Mouse (Mus musculus): Measurements from ENCODE around the gene Mb. TPM values are rescaled to one million over a fixed set of nuclear protein-coding genes. Genes with fewer than 3 reads are reported as not detected.

The Mb gene
- 0.59 and 0.93 TPM in 2 replicates for polyA plus RNA-seq (2012; rRNA removed)

GRCm38 (mm10) chr15:77050570-77050969 lies at the start of gene Mb:
TSS of gene Mb (minus strand) at chr15:77050670.
- Histone ChIP-seq H3K27ac (ENCODE audit: insufficient read depth, low read length) (no peak within 1 kb of the TSS), H3K4me1 (ENCODE audit: control insufficient read depth, insufficient read depth, low read length) (no peaks in the 10 kb centered on the region), H3K27me3 (ENCODE audit: control insufficient read depth, insufficient read depth, low read length) (no peaks in the 10 kb centered on the region), H3K4me3 (replicated peaks; ENCODE audit: insufficient read depth, low read depth, low read length) (no peak within 1 kb of the TSS)
- TF ChIP-seq CTCF (IDR thresholded peaks at IDR 0.05; ENCODE audit: borderline replicate concordance, insufficient read depth, low read depth, low read length): no peak
- no peak for TF ChIP-seq POLR2A (IDR thresholded peaks at IDR 0.05; ENCODE audit: borderline replicate concordance, insufficient read depth, low read length)
- WGBS: 87% methylated on average over 10 of the region's 10 CpGs
- DNase-seq: no peak

- TF ChIP-seq POLR2A (IDR thresholded peaks at IDR 0.05; ENCODE audit: borderline replicate concordance, insufficient read depth, low read length) (no peak), CTCF (IDR thresholded peaks at IDR 0.05; ENCODE audit: borderline replicate concordance, insufficient read depth, low read depth, low read length) (no peak)
- H3K4me1 ChIP-seq (ENCODE audit: control insufficient read depth, insufficient read depth, low read length): no peaks in the 10 kb centered on the region
- no peak overlapping the region for H3K27ac ChIP-seq (ENCODE audit: insufficient read depth, low read length)
- H3K4me3 ChIP-seq (replicated peaks; ENCODE audit: insufficient read depth, low read depth, low read length): no peak overlapping the region
- H3K27me3 ChIP-seq (ENCODE audit: control insufficient read depth, insufficient read depth, low read length): no peaks in the 10 kb centered on the region
- no peak for DNase-seq
- WGBS: 78% methylated on average over 3 of the region's 3 CpGs
These were observed 49.3 kb upstream of the Mb start for GRCm38 (mm10) chr15:77099756-77100155.

DNA sequence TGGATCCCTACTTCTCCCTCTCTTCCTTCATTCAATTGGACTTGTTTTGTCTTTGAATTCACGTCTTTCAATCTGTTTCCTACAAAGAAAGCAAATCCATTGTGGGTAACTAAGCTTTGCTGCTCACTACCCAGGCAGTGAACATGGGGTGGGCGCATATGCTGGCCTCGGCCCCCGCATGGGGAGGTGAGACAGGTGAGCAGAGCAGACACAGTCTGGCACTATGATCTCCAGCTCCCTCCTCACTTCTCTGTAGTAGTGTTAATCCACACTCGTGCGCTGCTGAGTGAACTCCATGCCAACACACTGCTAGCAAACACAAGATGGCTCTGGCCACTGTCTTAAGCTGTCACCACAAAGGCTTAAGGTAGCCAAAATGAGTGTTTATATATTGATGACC lies 46.9 kb upstream of the Mb start:
- no peak overlapping the region for H3K27ac ChIP-seq (ENCODE audit: insufficient read depth, low read length)

DNA sequence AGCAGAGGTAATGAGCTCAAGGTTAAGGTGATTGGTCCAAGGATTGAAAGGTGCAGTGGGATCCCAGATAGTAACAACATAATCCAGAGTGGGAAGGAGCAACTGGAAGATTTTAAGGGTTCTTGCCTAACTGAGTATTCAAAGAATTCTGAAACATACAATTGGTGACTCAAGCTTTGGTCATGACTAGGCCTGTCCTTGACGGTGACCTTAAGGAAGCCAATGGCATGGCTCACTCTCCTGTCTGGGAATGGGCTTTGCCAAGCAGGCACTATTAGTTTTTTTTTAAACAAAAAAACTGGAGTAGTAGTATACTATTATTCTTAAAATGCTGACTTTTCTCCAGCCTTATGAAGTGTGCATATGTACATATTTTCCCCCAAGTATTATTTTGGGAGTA lies 44.7 kb upstream of the Mb start:
- Histone ChIP-seq H3K4me1 (ENCODE audit: control insufficient read depth, insufficient read depth, low read length) (no peaks in the 10 kb centered on the region), H3K27ac (ENCODE audit: insufficient read depth, low read length) (no peak overlapping the region), H3K27me3 (ENCODE audit: control insufficient read depth, insufficient read depth, low read length) (no peaks in the 10 kb centered on the region), H3K4me3 (replicated peaks; ENCODE audit: insufficient read depth, low read depth, low read length) (no peak overlapping the region)
- no peak for DNase-seq
- TF ChIP-seq POLR2A (IDR thresholded peaks at IDR 0.05; ENCODE audit: borderline replicate concordance, insufficient read depth, low read length) (no peak), CTCF (IDR thresholded peaks at IDR 0.05; ENCODE audit: borderline replicate concordance, insufficient read depth, low read depth, low read length) (no peak)
- WGBS: 96% methylated on average over 1 of the region's 1 CpGs

More for the DNA sequence above, 46.9 kb upstream of the Mb start:
- 82% methylated on average over 6 of the region's 6 CpGs for WGBS
- no peaks in the 10 kb centered on the region for H3K27me3 ChIP-seq (ENCODE audit: control insufficient read depth, insufficient read depth, low read length)
- H3K4me1 ChIP-seq (ENCODE audit: control insufficient read depth, insufficient read depth, low read length): no peaks in the 10 kb centered on the region
- no peak for TF ChIP-seq POLR2A (IDR thresholded peaks at IDR 0.05; ENCODE audit: borderline replicate concordance, insufficient read depth, low read length)
- no peak for TF ChIP-seq CTCF (IDR thresholded peaks at IDR 0.05; ENCODE audit: borderline replicate concordance, insufficient read depth, low read depth, low read length)
- no peak overlapping the region for H3K4me3 ChIP-seq (replicated peaks; ENCODE audit: insufficient read depth, low read depth, low read length)
- DNase-seq: no peak

GRCm38 (mm10) chr15:77094431-77094830 lies 44.0 kb upstream of the Mb start:
- H3K4me3 ChIP-seq (replicated peaks; ENCODE audit: insufficient read depth, low read depth, low read length): no peak overlapping the region
- H3K27ac ChIP-seq (ENCODE audit: insufficient read depth, low read length): no peak overlapping the region
- H3K4me1 ChIP-seq (ENCODE audit: control insufficient read depth, insufficient read depth, low read length): no peaks in the 10 kb centered on the region
- 95% methylated on average over 13 of the region's 13 CpGs for WGBS
- H3K27me3 ChIP-seq (ENCODE audit: control insufficient read depth, insufficient read depth, low read length): no peaks in the 10 kb centered on the region
- no peak for TF ChIP-seq POLR2A (IDR thresholded peaks at IDR 0.05; ENCODE audit: borderline replicate concordance, insufficient read depth, low read length)
- no peak for TF ChIP-seq CTCF (IDR thresholded peaks at IDR 0.05; ENCODE audit: borderline replicate concordance, insufficient read depth, low read depth, low read length)
- no peak for DNase-seq

- DNase-seq: no peak
- no peak overlapping the region for H3K4me3 ChIP-seq (replicated peaks; ENCODE audit: insufficient read depth, low read depth, low read length)
- H3K27me3 ChIP-seq (ENCODE audit: control insufficient read depth, insufficient read depth, low read length): no peaks in the 10 kb centered on the region
- H3K27ac ChIP-seq (ENCODE audit: insufficient read depth, low read length): no peak overlapping the region
- TF ChIP-seq CTCF (IDR thresholded peaks at IDR 0.05; ENCODE audit: borderline replicate concordance, insufficient read depth, low read depth, low read length) (no peak), POLR2A (IDR thresholded peaks at IDR 0.05; ENCODE audit: borderline replicate concordance, insufficient read depth, low read length) (no peak)
- H3K4me1 ChIP-seq (ENCODE audit: control insufficient read depth, insufficient read depth, low read length): no peaks in the 10 kb centered on the region
- 86% methylated on average over 4 of the region's 4 CpGs for WGBS
These were observed 40.9 kb upstream of the Mb start for GRCm38 (mm10) chr15:77091394-77091793.

DNA sequence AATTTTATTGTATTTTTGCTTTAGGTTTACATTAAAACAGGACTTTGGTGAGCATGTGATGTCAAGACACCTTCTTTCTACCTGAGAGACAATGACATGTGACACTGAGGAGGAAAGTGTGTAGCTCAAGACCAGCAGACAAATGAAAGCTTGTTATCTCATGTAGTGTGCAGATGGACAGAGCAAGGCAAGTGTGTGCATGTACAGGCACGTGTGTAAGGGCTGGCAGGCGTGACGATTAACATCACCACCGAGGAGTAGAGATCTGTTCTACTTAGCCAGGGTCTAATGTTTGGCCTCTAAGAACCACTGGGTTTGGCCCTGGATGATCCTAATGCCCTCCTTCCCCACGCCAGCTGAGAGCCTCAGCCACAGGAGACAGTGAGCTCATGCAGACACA lies 40.1 kb upstream of the Mb start:
- H3K4me1 ChIP-seq (ENCODE audit: control insufficient read depth, insufficient read depth, low read length): no peaks in the 10 kb centered on the region
- DNase-seq: no peak
- WGBS: 79% methylated on average over 5 of the region's 5 CpGs

GRCm38 (mm10) chr15:77089249-77089648 lies 38.8 kb upstream of the Mb start:
- no peaks in the 10 kb centered on the region for H3K27me3 ChIP-seq (ENCODE audit: control insufficient read depth, insufficient read depth, low read length)
- no peak for TF ChIP-seq POLR2A (IDR thresholded peaks at IDR 0.05; ENCODE audit: borderline replicate concordance, insufficient read depth, low read length)
- TF ChIP-seq CTCF (IDR thresholded peaks at IDR 0.05; ENCODE audit: borderline replicate concordance, insufficient read depth, low read depth, low read length): no peak
- no peak for DNase-seq
- WGBS: 69% methylated on average over 11 of the region's 11 CpGs
- H3K4me1 ChIP-seq (ENCODE audit: control insufficient read depth, insufficient read depth, low read length): no peaks in the 10 kb centered on the region
- H3K27ac ChIP-seq (ENCODE audit: insufficient read depth, low read length): no peak overlapping the region
- H3K4me3 ChIP-seq (replicated peaks; ENCODE audit: insufficient read depth, low read depth, low read length): no peak overlapping the region

More for the DNA sequence above, 40.1 kb upstream of the Mb start:
- Histone ChIP-seq H3K27me3 (ENCODE audit: control insufficient read depth, insufficient read depth, low read length) (no peaks in the 10 kb centered on the region), H3K27ac (ENCODE audit: insufficient read depth, low read length) (no peak overlapping the region), H3K4me3 (replicated peaks; ENCODE audit: insufficient read depth, low read depth, low read length) (no peak overlapping the region)
- TF ChIP-seq CTCF (IDR thresholded peaks at IDR 0.05; ENCODE audit: borderline replicate concordance, insufficient read depth, low read depth, low read length): no peak
- no peak for TF ChIP-seq POLR2A (IDR thresholded peaks at IDR 0.05; ENCODE audit: borderline replicate concordance, insufficient read depth, low read length)
